Mouse (Mus musculus) heart, postnatal 14 days (tissue): Measurements from ENCODE around the gene Snd1. TPM values are rescaled to one million over a fixed set of nuclear protein-coding genes. Genes with fewer than 3 reads are reported as not detected.
A peak's percentile ranks its signal among the peaks of the same experiment; 100 is the strongest.
"Not testable (repeated sequence)": the region's sequence is repeated elsewhere in the genome, so short reads cannot be mapped to it uniquely, and the experiment has no call there.

Experiments used
- DNase-seq, 2 experiments: peaks; one replicate each; pipeline ENCODE4 v3.0.0; 2021 to 2022
- intact Hi-C: fragments of 180-260 bp; cut with DNase I; formaldehyde crosslinking; loops from one replicate; pipeline ENCODE4 v1.15.1; 2025
- total RNA-seq, 2 experiments: library from RNA; stranded (reverse); gene quantifications; 2 replicates each; pipeline ENCODE4 v1.2.3; 2021

Snd1 gene
- total RNA-seq, 2 experiments from 2014 or later = 78.9 to 82.1 TPM

- intact Hi-C loops = no loop called here
- DNase-seq = no peak
These were observed 6.0 kb downstream of the Snd1 start for GRCm38 (mm10) chr6:28480752-28481492.

- intact Hi-C loops = no loop called here
These were observed 7.9 kb downstream of the Snd1 start for GRCm38 (mm10) chr6:28482711-28483315.

DNA sequence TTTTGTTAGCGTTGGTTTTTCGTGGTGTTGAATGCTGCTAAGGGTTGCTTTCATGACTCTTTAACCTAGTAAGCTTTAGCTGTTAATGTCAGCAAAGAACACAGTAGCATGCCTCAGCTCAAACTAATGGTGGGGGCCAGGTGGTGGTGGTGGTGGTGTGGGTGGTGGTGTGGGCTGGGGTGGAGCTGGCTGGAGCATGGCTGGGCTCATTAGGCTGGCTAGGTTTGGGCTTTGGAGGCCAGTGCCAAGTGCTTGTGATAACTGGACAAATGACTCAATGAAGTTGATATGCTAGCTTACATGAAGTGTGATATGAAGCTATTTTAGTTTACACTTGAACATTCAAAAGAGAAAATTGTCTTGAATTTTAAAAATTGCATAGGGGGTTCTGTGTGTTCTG, 11.1 kb downstream of the Snd1 start:
- peak; percentile 37 to 63 for DNase-seq
- intact Hi-C loops = no loop called here

More at GRCm38 (mm10) chr6:28482711-28483315, 7.9 kb downstream of the Snd1 start:
- DNase-seq = no peak

GRCm38 (mm10) chr6:28486471-28486870, 11.5 kb downstream of the Snd1 start:
- intact Hi-C loops = no loop called here
- DNase-seq = no peak

- intact Hi-C loops = no loop called here
- no peak for DNase-seq
These were observed 12.0 kb downstream of the Snd1 start for GRCm38 (mm10) chr6:28486905-28487304.

DNA sequence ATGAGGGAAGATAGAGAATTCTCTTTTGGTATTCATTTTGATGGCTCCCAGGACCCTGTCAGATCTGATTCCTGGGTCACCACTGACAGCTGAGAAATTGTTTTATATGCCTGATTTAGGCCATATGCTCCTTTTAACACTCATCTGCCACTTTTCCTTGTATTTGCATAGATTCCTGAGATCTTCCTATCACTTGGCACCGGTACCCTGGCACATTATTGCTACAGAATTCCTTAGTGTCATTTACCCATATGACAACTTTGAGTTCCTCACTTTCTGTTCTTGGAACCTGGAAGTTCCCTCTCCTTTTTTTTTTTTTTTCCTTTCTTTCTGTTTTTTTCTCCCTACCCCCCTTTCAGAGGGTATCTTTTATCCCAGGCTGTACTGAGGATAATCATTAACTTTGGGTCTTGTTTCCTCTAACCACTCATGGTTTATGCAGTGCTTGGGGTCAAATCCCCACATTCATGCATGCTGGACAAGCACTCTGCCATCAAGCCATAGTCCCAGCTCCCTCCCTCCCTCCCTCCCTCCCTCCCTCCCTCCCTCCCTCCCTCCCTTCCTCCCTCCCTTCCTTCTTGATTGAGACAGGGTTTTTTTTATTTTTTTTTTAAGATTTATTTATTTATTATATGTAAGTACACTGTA, 13.4 kb downstream of the Snd1 start:
- DNase-seq = no peak
- intact Hi-C loops = no loop called here

GRCm38 (mm10) chr6:28490612-28491011, 15.7 kb downstream of the Snd1 start:
- intact Hi-C loops = no loop called here
- DNase-seq = no peak

DNA sequence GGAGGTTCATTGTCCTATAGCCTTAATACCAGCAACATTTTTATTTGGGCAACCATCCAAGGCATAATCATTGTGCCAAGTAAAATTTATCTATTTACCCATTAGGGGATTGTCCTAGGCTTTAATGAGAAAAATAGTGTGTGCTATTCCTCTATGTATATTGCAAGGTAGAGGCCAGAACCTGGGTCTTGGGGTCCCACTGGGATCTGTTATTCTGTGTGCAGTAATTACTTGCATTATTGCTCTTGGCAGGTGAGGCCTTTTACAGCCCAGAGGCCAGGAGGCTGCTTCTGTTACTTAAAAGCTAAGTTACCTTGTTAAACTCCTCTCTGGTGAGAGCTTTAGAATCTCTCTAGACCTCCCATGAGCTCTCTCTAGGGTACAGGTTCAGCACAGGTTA, 16.3 kb downstream of the Snd1 start:
- intact Hi-C loops = no loop called here
- DNase-seq = no peak

GRCm38 (mm10) chr6:28497837-28498236, 22.9 kb downstream of the Snd1 start:
- intact Hi-C loops = no loop called here
- peak in 1 of 2 experiments; percentile 39 for DNase-seq

DNA sequence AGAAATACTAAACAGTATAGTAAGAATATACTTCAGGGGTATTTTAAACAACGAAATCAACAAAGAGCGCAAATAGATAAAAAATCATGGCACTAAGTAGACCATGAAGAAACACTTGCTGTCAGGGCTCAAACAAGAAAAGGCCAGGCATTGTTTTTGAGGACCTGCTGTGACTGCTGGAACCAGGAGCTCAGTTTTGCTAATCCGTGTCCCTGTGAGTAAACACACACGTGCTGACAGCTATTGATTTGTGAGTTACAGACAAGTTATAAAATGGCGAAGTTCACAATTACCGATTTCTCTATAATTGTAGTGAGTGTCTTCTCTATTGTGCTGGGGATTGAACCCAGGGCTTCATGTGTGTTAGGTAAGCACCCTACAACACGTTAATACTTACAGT, 27.6 kb downstream of the Snd1 start:
- intact Hi-C loops = no loop called here
- no peak for DNase-seq

GRCm38 (mm10) chr6:28503148-28503547, 28.2 kb downstream of the Snd1 start:
- intact Hi-C loops = no loop called here
- DNase-seq = no peak

GRCm38 (mm10) chr6:28504611-28505010, 29.7 kb downstream of the Snd1 start:
- intact Hi-C loops = no loop called here
- DNase-seq = no peak

DNA sequence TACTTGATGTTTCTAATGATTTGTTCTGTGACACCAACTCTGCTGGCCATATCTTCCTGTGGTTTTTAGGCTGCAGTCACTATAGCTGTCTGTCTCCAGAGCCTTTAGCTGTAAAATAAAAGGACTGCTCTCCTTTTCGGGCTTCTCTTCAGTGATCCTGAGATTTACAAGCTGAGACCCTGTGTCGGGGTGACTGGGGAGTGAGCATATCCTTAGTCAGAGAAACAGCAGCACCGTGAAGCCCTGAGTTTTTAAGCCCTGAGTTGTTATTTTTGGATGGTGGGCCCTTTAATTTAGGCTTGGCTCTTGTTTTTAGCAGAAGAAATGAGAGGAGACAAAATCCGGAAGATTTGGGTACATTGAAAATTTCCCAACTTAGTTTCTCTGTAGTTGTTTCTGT, 32.8 kb downstream of the Snd1 start:
- intact Hi-C loops = no loop called here
- DNase-seq = no peak

DNA sequence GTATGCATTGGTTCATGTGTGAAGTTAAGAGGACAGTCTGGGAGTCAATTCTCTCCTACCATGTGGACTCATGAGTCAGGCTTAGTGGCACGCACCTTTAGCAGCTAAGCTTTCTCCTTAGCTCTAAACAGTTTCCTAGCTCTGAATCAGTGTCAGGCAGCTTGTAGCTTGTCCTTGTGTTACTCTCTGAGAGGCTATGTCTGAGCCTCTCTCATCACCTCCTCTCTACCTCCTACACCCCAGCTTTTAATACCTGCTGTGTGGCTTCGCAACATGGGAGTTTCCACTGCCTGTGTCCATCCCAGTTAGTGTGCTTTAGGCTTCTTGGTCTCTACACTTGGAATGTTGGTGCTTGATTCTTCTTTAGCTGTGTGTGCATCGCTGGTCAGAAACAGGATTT, 39.3 kb downstream of the Snd1 start:
- no peak for DNase-seq
- intact Hi-C loops = no loop called here

GRCm38 (mm10) chr6:28514830-28515350, 40.0 kb downstream of the Snd1 start:
- intact Hi-C loops = no loop called here
- DNase-seq = no peak

GRCm38 (mm10) chr6:28516618-28517017, 41.7 kb downstream of the Snd1 start:
- no peak for DNase-seq
- intact Hi-C loops = no loop called here

DNA sequence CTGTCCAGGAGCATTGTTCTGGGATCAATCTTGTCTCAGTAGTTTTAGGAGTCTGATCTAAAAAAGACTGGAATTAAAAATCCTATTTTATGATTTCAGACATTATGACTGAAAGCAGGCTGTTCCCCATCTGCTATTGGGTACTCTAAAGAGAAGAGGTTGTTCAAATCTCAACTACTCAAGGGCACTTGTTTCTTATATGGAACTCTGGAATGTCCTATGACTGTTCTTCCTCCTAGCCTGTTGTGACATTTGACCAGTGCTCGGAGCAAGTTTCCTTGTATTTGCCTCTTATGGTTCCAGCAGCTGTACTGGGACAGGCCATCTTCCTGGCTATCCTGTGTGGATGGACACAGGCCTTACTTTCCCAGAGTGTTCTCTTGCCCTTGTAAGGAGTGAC, 42.1 kb downstream of the Snd1 start:
- intact Hi-C loops = no loop called here
- no peak for DNase-seq

DNA sequence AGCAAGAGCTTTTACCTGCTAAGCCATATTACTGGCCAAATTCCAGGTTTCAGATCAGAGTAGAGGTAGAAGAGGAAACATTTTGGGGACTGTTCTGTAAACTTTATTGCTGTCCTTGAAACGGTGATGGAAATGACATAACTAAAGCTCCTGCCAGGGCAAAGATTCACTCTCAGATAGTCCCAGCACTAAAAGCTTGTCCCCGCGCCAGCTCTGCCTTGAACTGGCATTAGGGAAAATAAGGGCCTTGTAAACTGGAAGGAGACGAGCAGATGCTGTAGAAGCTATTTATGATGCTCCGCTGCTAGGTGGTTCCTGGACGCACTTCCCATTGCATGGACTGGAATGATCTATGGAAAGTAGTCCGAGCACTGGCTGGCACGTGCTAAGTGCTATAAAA, 44.5 kb downstream of the Snd1 start:
- intact Hi-C loops = no loop called here
- DNase-seq = no peak

DNA sequence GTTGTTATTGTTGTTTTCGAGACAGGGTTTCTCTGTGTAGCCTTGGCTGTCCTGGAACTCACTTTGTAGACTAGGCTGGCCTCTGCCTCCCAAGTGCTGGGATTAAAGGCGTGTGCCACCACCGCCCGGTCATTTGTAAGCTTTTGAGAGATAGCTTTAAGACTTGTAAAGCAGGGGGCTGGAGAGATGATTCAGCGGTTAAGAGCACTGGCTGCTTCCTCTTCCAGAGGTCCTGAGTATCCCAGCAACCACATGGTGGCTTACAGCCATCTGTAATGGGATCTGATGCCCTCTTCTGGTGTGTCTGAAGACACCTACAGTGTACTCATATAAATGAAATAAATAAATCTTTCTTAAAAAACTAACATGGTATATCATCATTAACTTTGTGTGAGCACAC, 45.8 kb downstream of the Snd1 start:
- intact Hi-C loops, DNase-seq: not testable (repeated sequence)

DNA sequence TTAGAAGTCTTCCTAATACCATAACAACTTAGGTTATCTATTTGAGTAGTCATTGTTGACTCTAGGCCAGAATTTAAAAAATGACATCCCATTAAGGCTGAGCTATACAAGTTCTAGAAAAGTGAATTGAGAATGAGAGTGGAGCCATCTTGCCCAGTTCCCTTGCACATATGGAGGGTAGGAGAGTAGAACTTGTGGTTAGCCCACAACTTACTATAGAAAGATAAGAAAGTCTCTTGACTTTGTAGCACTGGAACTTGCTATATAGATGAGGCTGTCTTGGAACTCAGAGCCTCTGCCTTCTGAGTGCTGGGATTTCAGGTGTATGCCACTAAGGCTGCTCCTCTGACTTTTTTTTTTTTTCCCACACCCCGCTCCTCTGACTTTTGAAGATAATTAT, 46.5 kb downstream of the Snd1 start:
- no peak for DNase-seq
- intact Hi-C loops = no loop called here

GRCm38 (mm10) chr6:28525589-28525988, 50.6 kb downstream of the Snd1 start:
- DNase-seq = no peak
- intact Hi-C loops = no loop called here

DNA sequence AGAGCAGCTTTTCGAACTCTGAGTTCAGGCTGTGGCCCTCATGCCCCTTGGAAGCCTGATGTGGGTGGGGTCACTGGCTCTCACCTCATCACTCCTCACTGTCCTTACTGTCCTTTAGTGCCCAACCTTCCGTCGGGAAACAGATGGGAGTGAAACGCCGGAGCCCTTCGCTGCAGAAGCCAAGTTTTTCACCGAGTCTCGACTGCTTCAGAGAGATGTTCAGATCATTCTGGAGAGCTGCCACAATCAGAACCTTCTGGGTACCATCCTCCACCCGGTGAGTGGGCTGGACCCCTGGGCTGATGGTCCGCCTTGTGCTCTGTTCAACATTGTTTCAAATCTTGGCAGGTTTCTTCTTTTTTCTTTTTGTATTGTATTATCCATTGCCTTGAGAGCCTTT, 52.5 kb downstream of the Snd1 start:
- DNase-seq = no peak
- intact Hi-C loops = no loop called here
